Mouse (Mus musculus): ENCODE data around the gene Tet3. TPM values are rescaled to one million over a fixed set of nuclear protein-coding genes. Genes with fewer than 3 reads are reported as not detected.

The Tet3 gene
- polyA plus RNA-seq, 1 experiment from 2014 or later: 30.5 TPM

DNA sequence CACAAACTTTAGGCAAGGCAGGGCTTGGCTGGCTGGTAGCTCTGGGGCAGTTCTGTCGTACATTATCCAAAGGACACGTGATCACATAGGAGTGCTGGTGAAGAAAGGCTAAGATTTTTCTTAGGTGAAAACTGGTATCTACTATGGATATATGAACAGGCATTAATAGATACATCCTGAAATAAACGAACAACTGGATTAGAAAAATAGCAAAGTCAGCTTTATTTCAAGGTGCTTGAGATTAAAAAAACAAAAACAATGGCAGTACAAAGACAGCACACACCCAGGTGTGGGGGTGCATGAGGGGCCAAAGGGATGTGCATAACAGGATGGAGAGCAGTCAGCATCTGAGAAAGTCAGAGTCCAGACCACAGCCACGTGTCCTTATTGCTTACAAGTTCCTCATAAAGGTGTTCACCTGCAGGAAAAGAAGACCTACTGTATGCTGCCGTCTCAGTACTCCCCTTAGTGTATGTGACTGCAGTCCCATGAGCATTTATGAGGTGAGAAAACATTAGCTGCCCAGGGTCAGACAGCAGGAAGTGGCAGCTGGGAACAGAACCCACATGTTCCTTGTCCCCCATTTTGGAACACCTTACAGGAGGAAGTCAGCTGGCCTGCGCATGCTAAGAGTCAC lies 21.3 kb upstream of the Tet3 start:
- peaks cover 16% of the 10 kb centered on the region; the same call in 1 of the 2 replicates for H3K36me3 ChIP-seq (ENCODE audit: insufficient read depth, low read length)
- no peak overlapping the region for H3K27ac ChIP-seq (ENCODE audit: low read length)
- WGBS: 83% methylated on average over 6 of the region's 6 CpGs

DNA sequence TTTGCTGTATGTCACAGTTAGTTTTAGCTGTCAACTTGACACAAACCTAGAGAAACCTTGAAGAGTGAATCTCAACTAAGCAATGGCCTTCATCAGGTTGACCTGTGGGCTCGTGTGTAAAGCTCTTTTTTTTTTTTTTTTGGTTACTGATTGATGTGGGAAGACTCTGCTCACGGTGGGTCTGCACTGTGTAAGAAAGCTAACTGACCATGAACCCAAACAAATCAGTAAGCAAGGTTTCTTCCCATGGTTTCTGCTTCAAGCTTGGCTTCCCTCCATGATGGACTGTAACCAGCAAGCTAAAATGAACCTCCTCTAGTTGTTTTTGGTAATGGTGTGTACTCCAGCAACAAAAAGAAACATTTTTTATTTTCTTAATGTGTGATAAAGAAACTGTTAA lies 20.3 kb upstream of the Tet3 start:
- TF ChIP-seq CTCF (IDR thresholded peaks at IDR 0.05): no peak
- no peak for TF ChIP-seq EP300 (IDR thresholded peaks at IDR 0.05)
- peaks cover 15% of the 10 kb centered on the region; the same call in 1 of the 2 replicates for H3K36me3 ChIP-seq (ENCODE audit: insufficient read depth, low read length)
- no peak overlapping the region for H3K4me3 ChIP-seq (ENCODE audit: low read depth, low read length)
- peaks cover 6% of the 10 kb centered on the region; the same call in 1 of the 2 replicates for H3K4me1 ChIP-seq (ENCODE audit: insufficient read depth, low read depth, low read length)
- no peaks in the 10 kb centered on the region for H3K9me3 ChIP-seq (ENCODE audit: low read length)
- no peak for ATAC-seq
- H3K27me3 ChIP-seq (replicated peaks; ENCODE audit: insufficient read depth, low read length): no peaks in the 10 kb centered on the region
- DNase-seq (ENCODE audit: low spot score): no peak
- WGBS: 70% methylated on average over 2 of the region's 2 CpGs
- no peak overlapping the region for H3K27ac ChIP-seq (ENCODE audit: low read length)
- H3K9ac ChIP-seq (replicated peaks; ENCODE audit: low read depth): no peak overlapping the region
- H3K4me2 ChIP-seq (replicated peaks; ENCODE audit: low read depth, low read length): no peak overlapping the region

More for the DNA sequence above, 21.3 kb upstream of the Tet3 start:
- no peak for DNase-seq (ENCODE audit: low spot score)
- no peak for ATAC-seq
- no peak overlapping the region for H3K4me3 ChIP-seq (ENCODE audit: low read depth, low read length)
- no peaks in the 10 kb centered on the region for H3K27me3 ChIP-seq (replicated peaks; ENCODE audit: insufficient read depth, low read length)
- no peaks in the 10 kb centered on the region for H3K9me3 ChIP-seq (ENCODE audit: low read length)
- no peak overlapping the region for H3K9ac ChIP-seq (replicated peaks; ENCODE audit: low read depth)
- TF ChIP-seq EP300 (IDR thresholded peaks at IDR 0.05) (no peak), CTCF (IDR thresholded peaks at IDR 0.05) (no peak)
- H3K4me2 ChIP-seq (replicated peaks; ENCODE audit: low read depth, low read length): no peak overlapping the region
- peaks cover 6% of the 10 kb centered on the region; the same call in 1 of the 2 replicates for H3K4me1 ChIP-seq (ENCODE audit: insufficient read depth, low read depth, low read length)

DNA sequence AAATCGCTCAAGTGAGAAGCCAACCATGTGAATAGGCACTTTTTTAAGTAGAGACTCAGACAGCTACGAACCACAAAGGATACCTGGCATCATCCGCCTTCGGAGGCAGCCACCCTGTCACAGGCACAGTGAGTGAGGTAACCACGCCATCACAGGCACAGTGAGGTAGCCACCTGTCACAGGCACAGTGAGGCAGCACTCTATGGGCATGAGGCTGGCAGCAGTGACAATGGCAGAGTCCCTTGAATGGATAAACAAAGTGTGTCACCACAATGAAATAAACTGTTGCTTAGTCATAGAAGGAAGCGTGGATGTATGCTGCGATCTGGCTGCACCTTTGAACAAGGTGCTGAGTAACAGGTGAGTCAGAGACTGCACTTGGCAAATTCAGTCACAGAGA lies 19.7 kb upstream of the Tet3 start:
- Histone ChIP-seq H3K9me3 (ENCODE audit: low read length) (no peaks in the 10 kb centered on the region), H3K9ac (replicated peaks; ENCODE audit: low read depth) (no peak overlapping the region), H3K4me2 (replicated peaks; ENCODE audit: low read depth, low read length) (no peak overlapping the region), H3K4me3 (ENCODE audit: low read depth, low read length) (no peak overlapping the region), H3K27ac (ENCODE audit: low read length) (no peak overlapping the region), H3K36me3 (ENCODE audit: insufficient read depth, low read length) (peaks cover 15% of the 10 kb centered on the region; the same call in 1 of the 2 replicates), H3K4me1 (ENCODE audit: insufficient read depth, low read depth, low read length) (peaks cover 6% of the 10 kb centered on the region; the same call in 1 of the 2 replicates), H3K27me3 (replicated peaks; ENCODE audit: insufficient read depth, low read length) (no peaks in the 10 kb centered on the region)
- DNase-seq (ENCODE audit: low spot score) (no peak), ATAC-seq (no peak)
- WGBS: 93% methylated on average over 7 of the region's 7 CpGs
- TF ChIP-seq EP300 (IDR thresholded peaks at IDR 0.05) (no peak), CTCF (IDR thresholded peaks at IDR 0.05) (no peak)

DNA sequence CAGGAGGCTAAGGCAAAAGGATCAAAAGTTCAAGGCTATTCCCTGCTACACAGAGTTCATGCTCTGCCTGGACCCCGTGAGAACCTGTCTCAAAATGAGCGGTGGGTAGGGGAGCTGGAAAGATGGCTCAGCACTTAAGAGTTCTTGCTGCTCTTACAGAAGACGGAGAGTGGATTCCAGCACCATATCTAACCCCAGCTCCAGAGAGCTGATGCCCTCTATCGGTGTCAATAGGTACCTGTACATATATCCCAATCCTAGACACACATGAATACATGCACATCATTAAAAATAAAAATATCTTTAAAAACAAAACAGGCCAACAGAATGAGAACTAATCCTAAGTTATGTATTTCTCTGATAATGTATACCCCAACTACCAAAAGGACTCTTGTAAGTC lies 19.3 kb upstream of the Tet3 start:
- ATAC-seq (no peak), DNase-seq (ENCODE audit: low spot score) (peak; percentile 27)
- peaks cover 15% of the 10 kb centered on the region; the same call in 1 of the 2 replicates for H3K36me3 ChIP-seq (ENCODE audit: insufficient read depth, low read length)
- H3K4me1 ChIP-seq (ENCODE audit: insufficient read depth, low read depth, low read length): peaks cover 6% of the 10 kb centered on the region; the same call in 1 of the 2 replicates
- WGBS: 62% methylated on average over 4 of the region's 4 CpGs
- no peak overlapping the region for H3K4me2 ChIP-seq (replicated peaks; ENCODE audit: low read depth, low read length)
- no peak overlapping the region for H3K9ac ChIP-seq (replicated peaks; ENCODE audit: low read depth)
- H3K9me3 ChIP-seq (ENCODE audit: low read length): no peaks in the 10 kb centered on the region
- no peak overlapping the region for H3K27ac ChIP-seq (ENCODE audit: low read length)
- H3K27me3 ChIP-seq (replicated peaks; ENCODE audit: insufficient read depth, low read length): no peaks in the 10 kb centered on the region
- no peak overlapping the region for H3K4me3 ChIP-seq (ENCODE audit: low read depth, low read length)
- peak; percentile 55 for TF ChIP-seq CTCF (IDR thresholded peaks at IDR 0.05)
- no peak for TF ChIP-seq EP300 (IDR thresholded peaks at IDR 0.05)

DNA sequence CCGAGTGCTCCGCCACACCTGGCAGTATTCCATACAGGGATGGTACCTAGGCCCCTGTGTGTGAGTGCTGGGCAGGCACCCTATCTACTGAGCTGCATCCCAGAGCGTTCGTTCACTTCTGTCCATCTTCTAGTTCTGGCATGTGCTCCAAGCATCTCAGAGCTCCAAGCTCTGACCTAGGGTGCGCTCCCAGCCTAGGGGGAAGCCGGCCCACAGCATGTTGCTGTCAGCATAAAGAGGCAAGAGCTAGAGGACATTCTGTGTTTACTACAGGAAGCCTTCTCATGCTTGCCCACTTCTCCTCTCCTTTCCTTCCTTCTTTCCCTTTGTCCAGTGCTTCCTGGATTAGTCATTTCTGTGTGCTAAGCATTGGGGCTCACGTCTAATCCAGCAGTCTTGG lies 16.5 kb upstream of the Tet3 start:
- Histone ChIP-seq H3K36me3 (ENCODE audit: insufficient read depth, low read length) (0 out of 2 replicates have a peak, but pooled peaks cover 7% of the 10 kb centered on the region), H3K4me2 (replicated peaks; ENCODE audit: low read depth, low read length) (no peak overlapping the region), H3K4me1 (ENCODE audit: insufficient read depth, low read depth, low read length) (no peaks in the 10 kb centered on the region), H3K9ac (replicated peaks; ENCODE audit: low read depth) (no peak overlapping the region), H3K4me3 (ENCODE audit: low read depth, low read length) (no peak overlapping the region), H3K9me3 (ENCODE audit: low read length) (no peaks in the 10 kb centered on the region), H3K27me3 (replicated peaks; ENCODE audit: insufficient read depth, low read length) (no peaks in the 10 kb centered on the region), H3K27ac (ENCODE audit: low read length) (no peak overlapping the region)
- no peak for DNase-seq (ENCODE audit: low spot score)
- no peak for ATAC-seq
- TF ChIP-seq CTCF (IDR thresholded peaks at IDR 0.05) (no peak), EP300 (IDR thresholded peaks at IDR 0.05) (no peak)
- 59% methylated on average over 7 of the region's 7 CpGs for WGBS

DNA sequence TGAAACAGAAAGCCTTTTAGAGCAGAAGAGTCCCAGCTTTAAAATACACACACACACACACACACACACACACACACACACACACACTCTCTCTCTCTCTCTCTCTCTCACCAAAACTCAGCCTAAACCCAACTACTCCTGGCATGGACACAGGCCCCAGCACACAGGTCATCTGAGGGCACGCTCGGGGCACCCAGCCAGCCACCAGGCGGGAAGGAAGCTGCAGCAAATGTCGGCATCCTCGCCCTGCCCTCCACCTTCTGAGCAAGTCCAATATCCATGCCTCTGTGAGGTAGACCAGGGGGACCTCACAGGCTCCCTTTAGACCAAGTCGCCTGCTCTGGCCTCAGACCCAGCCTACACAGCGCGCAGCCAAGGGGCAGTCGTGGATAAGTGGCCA lies 14.4 kb upstream of the Tet3 start:
- TF ChIP-seq CTCF (IDR thresholded peaks at IDR 0.05): no peak
- TF ChIP-seq EP300 (IDR thresholded peaks at IDR 0.05): no peak
- DNase-seq (ENCODE audit: low spot score): no peak
- Histone ChIP-seq H3K4me2 (replicated peaks; ENCODE audit: low read depth, low read length) (no peak overlapping the region), H3K36me3 (ENCODE audit: insufficient read depth, low read length) (no peaks in the 10 kb centered on the region), H3K9me3 (ENCODE audit: low read length) (no peaks in the 10 kb centered on the region), H3K27ac (ENCODE audit: low read length) (no peak overlapping the region), H3K27me3 (replicated peaks; ENCODE audit: insufficient read depth, low read length) (no peaks in the 10 kb centered on the region), H3K9ac (replicated peaks; ENCODE audit: low read depth) (no peak overlapping the region), H3K4me1 (ENCODE audit: insufficient read depth, low read depth, low read length) (no peaks in the 10 kb centered on the region), H3K4me3 (ENCODE audit: low read depth, low read length) (no peak overlapping the region)
- ATAC-seq: no peak
- 52% methylated on average over 8 of the region's 9 CpGs for WGBS
